Comparison of ENCODE assay signal across 27 mouse cellular contexts in the genomic region with DNA sequence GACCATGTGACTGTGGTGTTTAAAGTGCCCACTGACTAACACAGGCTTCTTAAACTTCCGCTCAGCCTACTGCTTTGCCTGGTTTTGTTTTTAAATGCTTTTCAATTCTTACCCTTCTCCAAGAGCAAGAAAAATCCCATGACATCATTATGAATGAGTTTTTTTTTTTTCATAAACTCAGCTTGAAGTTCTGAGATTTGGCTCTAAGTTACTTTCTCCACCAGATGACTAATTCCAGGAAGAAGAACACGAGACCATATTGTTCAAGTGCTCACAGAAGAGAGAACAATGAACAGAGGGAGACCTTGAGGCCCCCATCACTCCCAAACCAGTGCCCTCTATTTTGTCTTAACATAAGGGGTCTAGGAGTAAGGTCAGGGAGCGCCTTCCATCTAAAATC.
"Had no signal": no experiment of that assay in that cellular context is flagged by ENCODE, and none has a peak within 500 bp of the region (broad histone marks: within the 10 kb centered on the region; RNA-seq: fewer than 3 reads in every experiment).

No protein-coding gene starts in this region.

- ATAC-seq: hindbrain, postnatal 0 days; intestine, embryonic 16.5 days had no signal

- H3K27me3 ChIP-seq: hindbrain, embryonic 13.5 days; hindbrain, embryonic 15.5 days; kidney, embryonic 15.5 days; limb, embryonic 12.5 days; liver, embryonic 13.5 days; liver, embryonic 15.5 days had no signal

- H3K9ac ChIP-seq: heart, embryonic 13.5 days; heart, embryonic 15.5 days; hindbrain, embryonic 13.5 days; hindbrain, embryonic 15.5 days; kidney, embryonic 15.5 days; limb, embryonic 12.5 days; liver, embryonic 13.5 days; liver, embryonic 15.5 days had no signal

- DNase-seq: gastrocnemius, postnatal 14 days; gastrocnemius, postnatal 36 days; heart, adult 18-20 months; heart, postnatal 14 days; heart, postnatal 36 days; kidney, adult 11 months; kidney, adult 2 months; kidney, adult 9 months; kidney, postnatal 14 days; kidney, postnatal 36 days; layer of hippocampus, adult 9-11 months; liver; liver, embryonic 13.5 days had no signal

- H3K4me1 ChIP-seq: heart, embryonic 10.5 days; heart, embryonic 13.5 days; heart, embryonic 15.5 days; hindbrain, embryonic 13.5 days; hindbrain, embryonic 15.5 days; kidney, embryonic 15.5 days; limb, embryonic 10.5 days; limb, embryonic 12.5 days; liver, embryonic 13.5 days; liver, embryonic 15.5 days had no signal

- H3K36me3 ChIP-seq: heart, embryonic 10.5 days; heart, embryonic 13.5 days; heart, embryonic 15.5 days; kidney, embryonic 15.5 days; limb, embryonic 10.5 days; limb, embryonic 12.5 days; liver, embryonic 13.5 days; liver, embryonic 15.5 days had no signal

- H3K4me3 ChIP-seq: heart, embryonic 10.5 days; heart, embryonic 13.5 days; heart, embryonic 15.5 days; hindbrain, embryonic 13.5 days; hindbrain, embryonic 15.5 days; kidney, embryonic 15.5 days; left cerebral cortex, adult 2 months; limb, embryonic 10.5 days; limb, embryonic 12.5 days; liver, embryonic 13.5 days; liver, embryonic 15.5 days had no signal

- H3K27ac ChIP-seq: heart, embryonic 10.5 days; heart, embryonic 13.5 days; heart, embryonic 15.5 days; hindbrain, embryonic 13.5 days; hindbrain, embryonic 15.5 days; hindbrain, postnatal 0 days; kidney, embryonic 15.5 days; kidney, postnatal 0 days; left cerebral cortex, adult 2 months; limb, embryonic 10.5 days; limb, embryonic 12.5 days; liver, embryonic 13.5 days; liver, embryonic 15.5 days had no signal

- H3K4me2 ChIP-seq: heart, embryonic 13.5 days; heart, embryonic 15.5 days; hindbrain, embryonic 13.5 days; hindbrain, embryonic 15.5 days; kidney, embryonic 15.5 days; limb, embryonic 12.5 days; liver, embryonic 11.5 days; liver, embryonic 13.5 days; liver, embryonic 15.5 days had no signal

- H3K9me3 ChIP-seq: heart, embryonic 10.5 days; heart, embryonic 15.5 days; hindbrain, embryonic 13.5 days; hindbrain, embryonic 15.5 days; kidney, embryonic 15.5 days; limb, embryonic 10.5 days; liver, embryonic 13.5 days; liver, embryonic 15.5 days had no signal
